Mouse (Mus musculus) CH12.LX (cell line): ENCODE results near the gene Fam133b.

Experiments
- CTCF ChIP-seq, 2 experiments: IDR thresholded peaks in 1 of 2; conservative IDR thresholded peaks in 1 of 2; 2 replicates each; pipeline ENCODE4 v1.5.1; 2011 to 2012; ENCODE audit warnings: low read depth in 2 of 2, low read length in 2 of 2, improper control_type of control experiment in 1 of 2, inconsistent platforms in 1 of 2, mild to moderate bottlenecking in 1 of 2, moderate library complexity in 1 of 2
- EP300 ChIP-seq: IDR thresholded peaks from 2 replicates; pipeline ENCODE4 v1.6.1; 2011; ENCODE audit warnings: low read length, improper control_type of control experiment
- MYC ChIP-seq: IDR thresholded peaks from 2 replicates; pipeline ENCODE4 v1.6.1; 2011; ENCODE audit warnings: low read depth, mild to moderate bottlenecking, improper control_type of control experiment, low read length
- POLR2A ChIP-seq: IDR thresholded peaks from 2 replicates; pipeline ENCODE4 v1.6.1; 2011; ENCODE audit warnings: low read depth, mild to moderate bottlenecking, improper control_type of control experiment, low read length

DNA sequence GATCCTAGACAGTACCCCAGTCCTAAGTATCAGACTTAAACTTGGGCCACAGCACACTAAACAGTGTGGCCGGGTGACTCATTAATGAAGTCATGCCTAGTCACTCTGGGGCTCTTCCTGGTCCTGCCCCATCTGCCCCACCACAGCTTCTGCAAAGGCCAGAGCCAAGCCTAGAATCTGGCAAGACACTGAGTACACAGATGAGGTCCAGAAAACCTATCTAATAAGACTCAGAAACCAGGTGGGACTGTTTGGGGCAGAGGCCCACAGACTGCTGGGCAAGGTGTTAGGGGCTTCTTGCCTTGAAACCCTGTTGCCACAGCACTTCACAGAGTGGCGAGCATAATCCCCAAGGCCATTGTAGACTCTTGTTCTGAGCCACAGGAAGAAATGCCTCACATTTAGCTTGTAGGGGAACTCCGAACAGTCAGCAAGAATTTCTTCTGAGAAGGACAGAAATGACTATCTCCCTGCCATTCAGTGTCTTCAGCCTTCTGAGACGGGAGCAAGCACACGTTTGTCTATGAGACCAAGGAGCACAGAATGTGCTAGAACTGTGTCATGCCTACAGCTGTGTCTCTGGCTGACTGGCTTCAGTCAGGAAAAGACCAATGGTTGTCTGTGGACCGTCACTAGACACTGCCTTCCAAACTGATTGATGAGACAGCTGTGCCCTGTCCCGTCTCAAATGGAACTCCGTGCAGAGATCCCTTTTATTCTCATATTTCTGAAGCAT, 49.0 kb upstream of the Fam133b start:
- TF ChIP-seq POLR2A (peak; percentile 50; the same call in 1 of the 2 replicates), MYC (peak; percentile 84), EP300 (peak; percentile 94), CTCF (conservative IDR thresholded peaks at IDR 0.05 in 1 of 2, IDR thresholded peaks at IDR 0.05 in 1 of 2; ENCODE audit: low read depth in 2 of 2, low read length in 2 of 2) (no peak)
